ENCODE assay signal across 8 mouse cellular contexts in genomic region chr5:20881915-20882800, GRCm38 (mm10). TPM values are rescaled to one million over a fixed set of nuclear protein-coding genes. Genes with fewer than 3 reads are reported as not detected.
DNase-seq lines count a peak whose midpoint lies in the region; ATAC-seq and TF ChIP-seq lines count a peak whose summit lies in the region.

Phtf2 (minus strand) TSS chr5:20882124.
Tmem60 (plus strand) TSS chr5:20882191.

- ATAC-seq in cerebellum, adult (ENCODE audit: insufficient number of reproducible peaks, low FRiP score, low TSS enrichment) = peak; percentile 94
- ATAC-seq in forebrain, embryonic 13.5 days = peak; percentile 99
- ATAC-seq in liver, postnatal 0 days = peak; percentile 97
- peak; percentile 99 for ATAC-seq in neural tube, embryonic 14.5 days (ENCODE audit: low read depth)

- peak within 1 kb of the TSS; percentile 98 for H3K9ac ChIP-seq in ES-Bruce4 (ENCODE audit: low read depth, poor library complexity, severe bottlenecking)
- H3K9ac ChIP-seq in forebrain, embryonic 13.5 days = peak within 1 kb of the TSS; percentile 82
- H3K9ac ChIP-seq in liver, postnatal 0 days (replicated peaks) = peak within 1 kb of the TSS; percentile 91
- H3K9ac ChIP-seq in neural tube, embryonic 14.5 days (replicated peaks; ENCODE audit: low read depth, low read length) = peak within 1 kb of the TSS; percentile 83

- H3K4me3 ChIP-seq in ES-Bruce4 (ENCODE audit: low read depth, low read length) = peak within 1 kb of the TSS; percentile 94
- peak within 1 kb of the TSS; percentile 68 for H3K4me3 ChIP-seq in forebrain, embryonic 13.5 days
- peak within 1 kb of the TSS; percentile 83 for H3K4me3 ChIP-seq in liver, postnatal 0 days (ENCODE audit: low read depth, low read length)
- H3K4me3 ChIP-seq in neural tube, embryonic 14.5 days (ENCODE audit: low read depth, low read length) = peak within 1 kb of the TSS; percentile 80

- H3K27ac ChIP-seq in ES-Bruce4 (ENCODE audit: insufficient read depth, low read length) = peak within 1 kb of the TSS; percentile 65
- peak within 1 kb of the TSS; percentile 98 for H3K27ac ChIP-seq in forebrain, embryonic 13.5 days
- peak within 1 kb of the TSS; percentile 91 for H3K27ac ChIP-seq in liver, postnatal 0 days (ENCODE audit: low read depth)
- H3K27ac ChIP-seq in neural tube, embryonic 14.5 days (ENCODE audit: low read depth, low read length) = peak within 1 kb of the TSS; percentile 95

- no peaks in the 10 kb centered on the region for H3K9me3 ChIP-seq in ES-Bruce4 (replicated peaks; ENCODE audit: control insufficient read depth, insufficient read depth, low read length, poor library complexity, severe bottlenecking)
- H3K9me3 ChIP-seq in forebrain, embryonic 13.5 days (replicated peaks) = no peaks in the 10 kb centered on the region
- no peaks in the 10 kb centered on the region for H3K9me3 ChIP-seq in liver, postnatal 0 days (ENCODE audit: low read length)
- no peaks in the 10 kb centered on the region for H3K9me3 ChIP-seq in neural tube, embryonic 14.5 days (ENCODE audit: control insufficient read depth, low read length)

- peak within 1 kb of the TSS; percentile 79 for H3K4me2 ChIP-seq in forebrain, embryonic 13.5 days
- H3K4me2 ChIP-seq in liver, postnatal 0 days (ENCODE audit: low read depth, low read length) = peak within 1 kb of the TSS; percentile 94
- peak within 1 kb of the TSS; percentile 79 for H3K4me2 ChIP-seq in neural tube, embryonic 14.5 days (ENCODE audit: low read depth, low read length)

- peaks cover 9% of the 10 kb centered on the region for H3K36me3 ChIP-seq in ES-Bruce4 (ENCODE audit: control insufficient read depth, insufficient read depth, low read length, poor library complexity, severe bottlenecking)
- H3K36me3 ChIP-seq in forebrain, embryonic 13.5 days (ENCODE audit: poor library complexity, severe bottlenecking) = peaks cover 12% of the 10 kb centered on the region
- peaks cover 9% of the 10 kb centered on the region for H3K36me3 ChIP-seq in liver, postnatal 0 days (replicated peaks; ENCODE audit: insufficient read depth, low read length)
- H3K36me3 ChIP-seq in neural tube, embryonic 14.5 days (ENCODE audit: control insufficient read depth, insufficient read depth, low read length) = no peaks in the 10 kb centered on the region

- under 1% methylated on average over 93 of the region's 94 CpGs for WGBS in forebrain, embryonic 13.5 days
- WGBS in large intestine, adult 2 months = under 1% methylated on average over 94 of the region's 94 CpGs
- 3% methylated on average over 88 of the region's 94 CpGs for WGBS in liver, postnatal 0 days (ENCODE audit: insufficient replicate concordance)
- under 1% methylated on average over 93 of the region's 94 CpGs for WGBS in neural tube, embryonic 14.5 days

- DNase-seq in heart, postnatal 10 days = peak; percentile 99
- DNase-seq in large intestine, adult 2 months (ENCODE audit: low read depth, low spot score) = peak; percentile 97
- DNase-seq in liver, postnatal 0 days = peak; percentile 100
- DNase-seq in testis, postnatal 10 days (ENCODE audit: low spot score) = peak; percentile 99

- intact Hi-C loops in heart, postnatal 10 days (cut with DNase I) = loop anchor here (2.0 to 5.0 kb wide), 3 partner anchors 69 to 763 kb away; partner anchors contain the start of genes Armc10 and Fbxl13

- peaks cover 2% of the 10 kb centered on the region for H3K4me1 ChIP-seq in ES-Bruce4 (ENCODE audit: control insufficient read depth, insufficient read depth, low read length)
- peaks cover 21% of the 10 kb centered on the region for H3K4me1 ChIP-seq in forebrain, embryonic 13.5 days
- peaks cover 14% of the 10 kb centered on the region for H3K4me1 ChIP-seq in liver, postnatal 0 days (ENCODE audit: insufficient read depth)
- peaks cover 20% of the 10 kb centered on the region for H3K4me1 ChIP-seq in neural tube, embryonic 14.5 days (ENCODE audit: control insufficient read depth, insufficient read depth, low read length)

- no peak for TF ChIP-seq CTCF in ES-Bruce4 (IDR thresholded peaks at IDR 0.05; ENCODE audit: low read depth, low read length)
- no peak for TF ChIP-seq CTCF in liver, postnatal 0 days (IDR thresholded peaks at IDR 0.05; ENCODE audit: low read depth)

- TF ChIP-seq EP300 in ES-Bruce4 (IDR thresholded peaks at IDR 0.05; ENCODE audit: insufficient read depth, low read depth, low read length) = no peak
- TF ChIP-seq EP300 in liver, postnatal 0 days (IDR thresholded peaks at IDR 0.05; ENCODE audit: low read depth) = peak; percentile 47; the same call in 1 of the 2 replicates

- no peaks in the 10 kb centered on the region for H3K27me3 ChIP-seq in ES-Bruce4 (ENCODE audit: control insufficient read depth, insufficient read depth, low read length, poor library complexity, severe bottlenecking)
- H3K27me3 ChIP-seq in forebrain, embryonic 13.5 days = no peaks in the 10 kb centered on the region
- H3K27me3 ChIP-seq in liver, postnatal 0 days (ENCODE audit: insufficient read depth, low read length) = no peaks in the 10 kb centered on the region
- H3K27me3 ChIP-seq in neural tube, embryonic 14.5 days (ENCODE audit: control insufficient read depth, insufficient read depth, low read length) = no peaks in the 10 kb centered on the region

- TF ChIP-seq POLR2A in ES-Bruce4 (IDR thresholded peaks at IDR 0.05; ENCODE audit: insufficient read depth, low read length) = no peak

RNA-seq across cellular contexts. Expression of gene Phtf2, which starts in this region (rescaled TPM):
- 36.0 and 39.3 TPM in 2 replicates for polyA plus RNA-seq in ES-Bruce4 (2011; ENCODE audit: insufficient read depth, insufficient read length, low read depth, missing spikeins)
- polyA plus RNA-seq in forebrain, embryonic 13.5 days (2015; fragmentation: Nextera tagmentation; extraction: Ambion mirVana) = 20.7 and 22.5 TPM in 2 replicates
- total RNA-seq in heart, postnatal 10 days (2021) = 10 to 100 TPM; 75.6 to 82.3 TPM
- 1.1 and 1.3 TPM in 2 replicates for polyA plus RNA-seq in large intestine, adult 2 months (2012; rRNA removed)
- polyA plus RNA-seq in liver, postnatal 0 days (2015; fragmentation: Nextera tagmentation; extraction: Ambion mirVana) = 2.8 and 3.2 TPM in 2 replicates
- 34.4 and 37.1 TPM in 2 replicates for polyA plus RNA-seq in neural tube, embryonic 14.5 days (2014; fragmentation: Nextera tagmentation; extraction: Ambion mirVana)

RNA-seq across cellular contexts. Expression of gene Tmem60, which starts in this region (rescaled TPM):
- 41.0 and 41.8 TPM in 2 replicates for polyA plus RNA-seq in ES-Bruce4 (2011; ENCODE audit: insufficient read depth, insufficient read length, low read depth, missing spikeins)
- polyA plus RNA-seq in forebrain, embryonic 13.5 days (2015; fragmentation: Nextera tagmentation; extraction: Ambion mirVana) = 66.8 and 69.4 TPM in 2 replicates
- 10 to 100 TPM; 22.8 to 23.1 TPM for total RNA-seq in heart, postnatal 10 days (2021)
- 7.2 and 8.2 TPM in 2 replicates for polyA plus RNA-seq in large intestine, adult 2 months (2012; rRNA removed)
- 49.7 and 55.5 TPM in 2 replicates for polyA plus RNA-seq in liver, postnatal 0 days (2015; fragmentation: Nextera tagmentation; extraction: Ambion mirVana)
- polyA plus RNA-seq in neural tube, embryonic 14.5 days (2014; fragmentation: Nextera tagmentation; extraction: Ambion mirVana) = 74.7 and 77.9 TPM in 2 replicates

Comparison
In these comparisons a context has a peak if more than half of its experiments do, and no peak if none do; other contexts are left out.
1. Peak in every context shown above with its lines: DNase-seq, ATAC-seq, H3K4me3 ChIP-seq and H3K27ac ChIP-seq.